Mouse (Mus musculus) cerebellum, postnatal 4 days (tissue): ENCODE results near the gene Cacna1d.

Experiments used
- DNase-seq, 2 experiments: peaks; one replicate each; pipeline ENCODE4 v3.0.0; 2022; ENCODE audit warnings: low spot score in 2 of 2, mixed read lengths in 1 of 2

Cacna1d gene

GRCm38 (mm10) chr14:30270350-30270749 is 220.9 kb downstream of the Cacna1d start:
- no peak for DNase-seq

- DNase-seq = no peak
Measured at GRCm38 (mm10) chr14:30265728-30266127, 225.5 kb downstream of the Cacna1d start.

- no peak for DNase-seq
Measured at GRCm38 (mm10) chr14:30261561-30262251, 229.5 kb downstream of the Cacna1d start.

GRCm38 (mm10) chr14:30257626-30258025 is 233.6 kb downstream of the Cacna1d start:
- no peak for DNase-seq

- DNase-seq = no peak
Measured at GRCm38 (mm10) chr14:30256486-30256885, 234.8 kb downstream of the Cacna1d start.

- no peak for DNase-seq
Measured at GRCm38 (mm10) chr14:30255701-30256400, 235.4 kb downstream of the Cacna1d start.

GRCm38 (mm10) chr14:30254776-30255175 is 236.5 kb downstream of the Cacna1d start:
- no peak for DNase-seq

GRCm38 (mm10) chr14:30252824-30253223 is 238.4 kb downstream of the Cacna1d start:
- no peak for DNase-seq

GRCm38 (mm10) chr14:30251351-30251750 is 239.9 kb downstream of the Cacna1d start:
- no peak for DNase-seq

GRCm38 (mm10) chr14:30249591-30249990 is 241.7 kb downstream of the Cacna1d start:
- DNase-seq = no peak

- no peak for DNase-seq
Measured at GRCm38 (mm10) chr14:30248811-30249210, 242.4 kb downstream of the Cacna1d start.

GRCm38 (mm10) chr14:30248121-30248520 is 243.1 kb downstream of the Cacna1d start:
- no peak for DNase-seq

GRCm38 (mm10) chr14:30247606-30248005 is 243.6 kb downstream of the Cacna1d start:
- DNase-seq = no peak

GRCm38 (mm10) chr14:30244776-30245175 is 246.5 kb downstream of the Cacna1d start:
- DNase-seq = no peak

GRCm38 (mm10) chr14:30242818-30243205 is 248.4 kb downstream of the Cacna1d start:
- DNase-seq = no peak

GRCm38 (mm10) chr14:30242166-30242817 is 249.0 kb downstream of the Cacna1d start:
- DNase-seq = no peak

GRCm38 (mm10) chr14:30240916-30241515 is 250.2 kb downstream of the Cacna1d start:
- DNase-seq = no peak

- DNase-seq = no peak
Measured at GRCm38 (mm10) chr14:30238807-30239206, 252.4 kb downstream of the Cacna1d start.

- DNase-seq = no peak
Measured at GRCm38 (mm10) chr14:30225161-30225560, 266.1 kb downstream of the Cacna1d start.

- no peak for DNase-seq
Measured at GRCm38 (mm10) chr14:30222101-30222500, 269.2 kb downstream of the Cacna1d start.

- no peak for DNase-seq
Measured at GRCm38 (mm10) chr14:30219851-30220250, 271.4 kb downstream of the Cacna1d start.

GRCm38 (mm10) chr14:30218114-30218513 is 273.1 kb downstream of the Cacna1d start:
- DNase-seq = peak in 1 of 2 experiments; percentile 57
